Mouse (Mus musculus): ENCODE results near the gene Dyrk3. TPM values are rescaled to one million over a fixed set of nuclear protein-coding genes. Genes with fewer than 3 reads are reported as not detected.

The Dyrk3 gene
- polyA plus RNA-seq, 1 experiment, result 0.65 TPM

- TF ChIP-seq CTCF (IDR thresholded peaks at IDR 0.05; ENCODE audit: extremely low read depth, insufficient read length, insufficient replicate concordance, low read depth, low read length), result peak; percentile 60; the same call in 1 of the 2 replicates
- TF ChIP-seq POLR2A (IDR thresholded peaks at IDR 0.05; ENCODE audit: low read depth, low read length), result no peak
- 9% methylated on average over 6 of the region's 6 CpGs for WGBS
- no peaks in the 10 kb centered on the region for H3K36me3 ChIP-seq (ENCODE audit: control insufficient read depth, insufficient read depth, low read length)
- no peak overlapping the region for H3K27ac ChIP-seq (ENCODE audit: insufficient read depth, low read depth, low read length)
- H3K4me1 ChIP-seq (ENCODE audit: control insufficient read depth, insufficient read depth, insufficient read length, low read length), result no peaks in the 10 kb centered on the region
- H3K4me3 ChIP-seq (ENCODE audit: low read depth, low read length), result no peak overlapping the region
- H3K27me3 ChIP-seq (ENCODE audit: control insufficient read depth, insufficient read depth, low read length), result no peaks in the 10 kb centered on the region
Measured at GRCm38 (mm10) chr1:131115932-131116331, 22.2 kb downstream of the Dyrk3 start.

DNA sequence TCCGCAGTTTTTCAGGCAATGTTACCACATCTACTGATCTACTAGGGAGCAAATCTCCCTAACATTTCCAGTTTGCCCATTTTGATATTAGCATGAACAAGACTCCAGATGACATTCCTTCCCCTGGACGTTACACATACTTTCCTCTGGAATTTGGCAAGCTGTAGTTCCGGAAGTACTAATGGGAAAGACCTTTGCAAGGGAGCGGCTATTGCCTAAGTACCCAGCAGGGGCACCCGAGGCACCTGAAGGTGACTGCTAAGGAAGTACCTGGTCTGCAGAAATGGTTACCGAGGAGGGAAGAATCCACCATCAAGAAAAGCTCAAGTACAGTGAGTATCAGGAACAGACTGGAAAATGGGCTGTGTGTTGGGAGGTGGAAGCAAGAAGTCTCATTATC, 25.6 kb downstream of the Dyrk3 start:
- Histone ChIP-seq H3K4me3 (ENCODE audit: low read depth, low read length) (no peak overlapping the region), H3K4me1 (ENCODE audit: control insufficient read depth, insufficient read depth, insufficient read length, low read length) (peaks cover 2% of the 10 kb centered on the region), H3K27ac (ENCODE audit: insufficient read depth, low read depth, low read length) (no peak overlapping the region), H3K36me3 (ENCODE audit: control insufficient read depth, insufficient read depth, low read length) (no peaks in the 10 kb centered on the region), H3K27me3 (ENCODE audit: control insufficient read depth, insufficient read depth, low read length) (no peaks in the 10 kb centered on the region)
- TF ChIP-seq POLR2A (IDR thresholded peaks at IDR 0.05; ENCODE audit: low read depth, low read length) (no peak), CTCF (IDR thresholded peaks at IDR 0.05; ENCODE audit: extremely low read depth, insufficient read length, insufficient replicate concordance, low read depth, low read length) (peak; percentile 39; the same call in 1 of the 2 replicates)
- 20% methylated on average over 6 of the region's 6 CpGs for WGBS

- no peaks in the 10 kb centered on the region for H3K27me3 ChIP-seq (ENCODE audit: control insufficient read depth, insufficient read depth, low read length)
- no peaks in the 10 kb centered on the region for H3K36me3 ChIP-seq (ENCODE audit: control insufficient read depth, insufficient read depth, low read length)
- H3K4me3 ChIP-seq (ENCODE audit: low read depth, low read length), result no peak overlapping the region
- H3K4me1 ChIP-seq (ENCODE audit: control insufficient read depth, insufficient read depth, insufficient read length, low read length), result peaks cover 2% of the 10 kb centered on the region
- H3K27ac ChIP-seq (ENCODE audit: insufficient read depth, low read depth, low read length), result peak overlapping the region; percentile 40
- 73% methylated on average over 12 of the region's 12 CpGs for WGBS
- no peak for TF ChIP-seq POLR2A (IDR thresholded peaks at IDR 0.05; ENCODE audit: low read depth, low read length)
- no peak for TF ChIP-seq CTCF (IDR thresholded peaks at IDR 0.05; ENCODE audit: extremely low read depth, insufficient read length, insufficient replicate concordance, low read depth, low read length)
Measured at GRCm38 (mm10) chr1:131110525-131111106, 27.5 kb downstream of the Dyrk3 start.

DNA sequence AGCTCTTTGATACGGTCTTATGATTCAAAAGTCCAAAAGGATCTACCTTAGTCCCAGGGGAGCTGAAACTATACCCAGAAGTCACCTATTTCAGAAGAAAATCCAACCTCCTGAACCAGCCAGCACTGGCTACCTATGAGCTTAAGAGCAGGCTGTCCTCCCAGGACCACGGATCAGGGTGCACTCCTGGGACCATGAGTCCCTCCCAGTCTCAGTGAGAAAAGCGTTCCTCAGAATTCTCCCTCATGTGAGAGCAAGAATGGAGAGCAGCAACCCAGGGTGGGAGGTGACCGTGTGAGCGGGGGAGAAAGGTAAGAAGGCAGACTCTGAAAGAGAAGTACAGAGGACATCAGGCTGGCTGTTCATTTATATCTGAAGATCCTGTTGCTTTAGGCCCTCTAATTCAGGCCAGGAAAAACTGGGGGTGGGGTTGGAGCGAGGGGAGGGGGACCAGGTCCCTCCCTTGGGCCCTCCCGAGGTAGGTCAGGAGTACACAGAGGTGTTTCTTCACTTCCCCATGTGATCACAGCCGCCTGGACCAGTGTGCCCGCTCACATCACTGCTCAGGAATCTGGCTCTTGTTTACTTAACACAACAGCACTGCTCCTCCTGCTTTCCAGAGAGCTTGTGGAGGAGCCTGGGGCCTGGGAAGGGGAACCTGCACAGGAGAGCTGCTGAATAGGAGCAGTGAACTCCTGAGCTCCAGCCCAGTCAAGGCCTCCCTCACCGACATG, 30.4 kb downstream of the Dyrk3 start:
- no peak for TF ChIP-seq CTCF (IDR thresholded peaks at IDR 0.05; ENCODE audit: extremely low read depth, insufficient read length, insufficient replicate concordance, low read depth, low read length)
- TF ChIP-seq POLR2A (IDR thresholded peaks at IDR 0.05; ENCODE audit: low read depth, low read length), result no peak
- Histone ChIP-seq H3K36me3 (ENCODE audit: control insufficient read depth, insufficient read depth, low read length) (no peaks in the 10 kb centered on the region), H3K27ac (ENCODE audit: insufficient read depth, low read depth, low read length) (no peak overlapping the region), H3K4me3 (ENCODE audit: low read depth, low read length) (no peak overlapping the region), H3K4me1 (ENCODE audit: control insufficient read depth, insufficient read depth, insufficient read length, low read length) (peaks cover 2% of the 10 kb centered on the region), H3K27me3 (ENCODE audit: control insufficient read depth, insufficient read depth, low read length) (no peaks in the 10 kb centered on the region)
- WGBS, result 38% methylated on average over 10 of the region's 10 CpGs

- H3K36me3 ChIP-seq (ENCODE audit: control insufficient read depth, insufficient read depth, low read length), result no peaks in the 10 kb centered on the region
- H3K27ac ChIP-seq (ENCODE audit: insufficient read depth, low read depth, low read length), result peak overlapping the region; percentile 36; the same call in 1 of the 2 replicates
- WGBS, result 56% methylated on average over 10 of the region's 10 CpGs
- peaks cover 2% of the 10 kb centered on the region; the same call in 1 of the 2 replicates for H3K4me1 ChIP-seq (ENCODE audit: control insufficient read depth, insufficient read depth, insufficient read length, low read length)
- H3K4me3 ChIP-seq (ENCODE audit: low read depth, low read length), result no peak overlapping the region
- no peaks in the 10 kb centered on the region for H3K27me3 ChIP-seq (ENCODE audit: control insufficient read depth, insufficient read depth, low read length)
- TF ChIP-seq CTCF (IDR thresholded peaks at IDR 0.05; ENCODE audit: extremely low read depth, insufficient read length, insufficient replicate concordance, low read depth, low read length), result no peak
Measured at GRCm38 (mm10) chr1:131103776-131104424, 34.2 kb downstream of the Dyrk3 start.

DNA sequence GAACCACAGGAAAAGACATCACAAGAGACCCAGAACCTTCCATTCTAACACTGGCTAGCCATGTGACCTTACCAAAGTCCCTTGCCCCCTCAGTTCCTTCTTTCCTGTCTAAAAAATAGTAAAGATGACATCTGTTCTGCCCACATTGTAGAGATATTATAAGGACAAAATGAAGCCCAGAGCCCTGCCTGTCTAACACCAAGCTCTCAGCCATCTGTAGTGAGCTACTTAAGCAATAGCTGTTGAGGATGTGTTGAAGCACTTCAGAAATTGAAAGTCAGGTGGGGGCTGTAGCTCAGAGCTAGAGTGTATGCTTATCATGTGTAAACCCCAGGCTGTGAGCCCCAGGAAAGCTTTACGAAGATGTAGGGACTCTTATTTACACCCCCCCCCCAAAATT, 37.3 kb downstream of the Dyrk3 start:
- TF ChIP-seq CTCF (IDR thresholded peaks at IDR 0.05; ENCODE audit: extremely low read depth, insufficient read length, insufficient replicate concordance, low read depth, low read length) (no peak), POLR2A (IDR thresholded peaks at IDR 0.05; ENCODE audit: low read depth, low read length) (no peak)
- H3K4me3 ChIP-seq (ENCODE audit: low read depth, low read length), result no peak overlapping the region
- peaks cover 3% of the 10 kb centered on the region; the same call in 1 of the 2 replicates for H3K4me1 ChIP-seq (ENCODE audit: control insufficient read depth, insufficient read depth, insufficient read length, low read length)
- no peaks in the 10 kb centered on the region for H3K27me3 ChIP-seq (ENCODE audit: control insufficient read depth, insufficient read depth, low read length)
- no peak overlapping the region for H3K27ac ChIP-seq (ENCODE audit: insufficient read depth, low read depth, low read length)
- no peaks in the 10 kb centered on the region for H3K36me3 ChIP-seq (ENCODE audit: control insufficient read depth, insufficient read depth, low read length)
- WGBS, result 91% methylated on average over 1 of the region's 1 CpGs

DNA sequence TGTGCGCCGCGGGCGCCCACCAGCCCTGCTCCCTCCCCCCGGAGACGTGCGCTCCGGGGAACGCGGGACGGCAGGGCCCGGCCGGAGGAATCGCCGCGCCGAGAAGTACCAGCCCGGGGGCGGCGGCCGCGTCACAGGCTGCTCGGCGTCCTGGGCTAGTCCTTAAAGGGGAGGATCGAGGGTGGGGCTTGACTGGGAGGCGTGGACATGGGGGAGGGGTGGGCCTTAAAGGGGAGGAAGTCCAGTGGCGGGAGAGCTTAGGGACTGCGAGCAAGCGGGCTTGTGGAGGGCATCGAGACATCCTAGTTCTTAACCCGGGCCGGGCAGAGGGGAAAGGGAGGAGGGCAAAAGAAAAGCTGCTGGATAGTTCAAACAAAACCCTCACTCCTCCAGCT, 40.4 kb downstream of the Dyrk3 start, which contains the start of gene Mapkapk2:
Gene Mapkapk2, minus strand, starts transcription at position 127 of the 395 bp plus-strand sequence.
- WGBS, result under 1% methylated on average over 31 of the region's 32 CpGs
- TF ChIP-seq CTCF (IDR thresholded peaks at IDR 0.05; ENCODE audit: extremely low read depth, insufficient read length, insufficient replicate concordance, low read depth, low read length) (no peak), POLR2A (IDR thresholded peaks at IDR 0.05; ENCODE audit: low read depth, low read length) (peak; percentile 97)
- H3K27ac ChIP-seq (ENCODE audit: insufficient read depth, low read depth, low read length), result peak within 1 kb of the TSS; percentile 65
- peak within 1 kb of the TSS; percentile 80 for H3K4me3 ChIP-seq (ENCODE audit: low read depth, low read length)
- H3K27me3 ChIP-seq (ENCODE audit: control insufficient read depth, insufficient read depth, low read length), result no peaks in the 10 kb centered on the region
- peaks cover 7% of the 10 kb centered on the region; the same call in 1 of the 2 replicates for H3K4me1 ChIP-seq (ENCODE audit: control insufficient read depth, insufficient read depth, insufficient read length, low read length)
- no peaks in the 10 kb centered on the region; the same call in 1 of the 2 replicates for H3K36me3 ChIP-seq (ENCODE audit: control insufficient read depth, insufficient read depth, low read length)
